Mouse (Mus musculus): ENCODE data around the gene Dact2.

Gene Dact2

DNA sequence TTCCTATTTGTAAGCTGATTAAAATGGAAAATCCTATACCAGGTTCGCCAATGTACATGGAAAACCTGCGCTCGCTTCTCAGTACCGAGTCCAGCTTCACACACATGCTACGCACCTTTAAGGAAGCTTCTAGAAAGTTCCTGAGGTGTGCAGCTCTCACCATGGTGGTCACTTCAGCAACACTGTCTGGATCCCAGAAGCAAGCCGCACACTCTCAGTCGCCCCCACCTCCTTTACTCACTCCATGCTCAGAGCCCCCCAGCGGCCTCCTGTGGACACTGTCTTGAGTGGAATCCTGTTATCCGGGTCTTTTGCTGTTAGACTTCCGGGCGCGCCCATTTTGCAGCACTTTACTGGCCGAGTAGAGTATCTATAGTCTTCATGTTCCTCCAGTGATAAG lies at the start of gene Dact2:
Gene Dact2 (minus strand): TSS at position 244 of the 400 bp plus-strand sequence.
- no peak for DNase-seq (ENCODE audit: low read depth, low spot score)

DNA sequence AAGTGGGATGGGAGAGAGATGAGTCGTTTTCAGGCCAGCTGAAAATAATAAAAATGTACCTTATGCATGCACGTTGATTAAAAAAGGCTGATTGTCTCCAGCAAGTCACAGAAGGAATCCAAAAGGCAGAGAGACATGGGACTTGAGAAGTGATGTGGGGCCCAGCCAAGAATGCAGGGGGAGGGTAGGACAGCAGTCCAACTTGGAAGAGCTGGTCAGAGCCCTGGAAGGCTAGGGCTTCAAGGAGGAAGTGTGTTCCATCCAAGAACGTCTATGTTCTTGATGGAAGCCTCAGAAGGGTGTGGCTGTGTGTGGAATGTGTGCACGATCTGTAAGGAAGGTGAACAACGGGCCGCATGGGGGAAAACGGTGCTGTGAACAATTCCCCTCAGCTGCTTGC lies 48.4 kb upstream of the Dact2 start:
- no peak for DNase-seq (ENCODE audit: low read depth, low spot score)

DNA sequence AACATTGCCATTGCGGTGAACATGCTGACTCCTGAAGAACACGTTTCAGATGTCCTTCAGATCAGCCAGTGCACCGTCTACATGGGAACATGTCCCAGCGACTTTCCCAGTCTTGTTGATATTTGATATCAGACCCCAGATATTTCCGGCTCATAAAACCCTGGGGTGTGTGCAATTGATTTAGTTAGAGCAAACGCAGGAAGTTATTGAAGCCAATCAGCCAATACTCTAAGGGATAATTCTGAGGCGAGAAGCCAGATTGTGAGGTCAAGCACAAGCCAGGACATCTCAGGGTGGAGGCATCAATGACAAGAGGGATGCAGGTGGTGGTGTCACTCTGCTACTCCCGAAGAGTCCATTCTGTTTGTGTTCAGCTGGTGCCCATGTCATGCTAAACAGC lies 46.3 kb upstream of the Dact2 start:
- DNase-seq (ENCODE audit: low read depth, low spot score) = no peak

DNA sequence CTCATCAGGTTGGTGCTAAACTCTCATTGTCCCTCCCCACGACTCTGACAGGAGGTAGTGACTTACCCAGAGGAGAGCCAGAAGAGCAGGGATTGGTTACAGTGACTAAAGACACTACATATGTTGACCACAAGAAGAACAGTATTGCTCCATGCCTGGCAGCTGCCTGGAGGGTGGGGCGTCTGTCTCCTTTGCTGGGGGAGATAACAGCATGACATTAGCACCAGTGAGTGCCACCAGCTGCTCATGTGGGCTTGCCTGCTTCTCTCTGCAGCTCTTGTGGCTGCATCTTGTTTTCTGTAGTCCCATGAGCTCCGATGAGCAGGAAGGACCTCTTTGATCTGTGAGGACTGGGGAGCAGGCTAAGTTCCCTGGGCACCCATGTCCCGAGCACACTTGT lies 45.5 kb upstream of the Dact2 start:
- DNase-seq (ENCODE audit: low read depth, low spot score) = no peak

DNA sequence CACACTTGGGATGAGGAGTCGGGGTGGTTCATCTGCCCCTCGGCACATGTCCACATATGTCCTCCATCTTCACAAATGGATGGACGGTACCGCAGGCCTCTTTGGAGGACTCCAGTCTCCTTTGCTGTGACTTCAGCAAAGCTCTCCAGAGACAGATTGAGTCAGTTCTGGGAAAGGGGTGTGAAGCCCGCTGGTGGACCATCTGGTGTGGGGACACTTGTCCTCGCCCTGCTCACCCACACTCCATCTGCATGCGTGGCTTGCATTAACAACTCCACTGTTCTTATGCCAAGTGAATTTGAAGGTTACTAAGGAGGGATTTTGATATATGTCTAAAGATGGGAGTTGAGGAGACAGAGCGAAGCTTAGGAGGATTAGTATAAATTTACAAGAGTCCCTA lies 43.8 kb upstream of the Dact2 start:
- no peak for DNase-seq (ENCODE audit: low read depth, low spot score)

DNA sequence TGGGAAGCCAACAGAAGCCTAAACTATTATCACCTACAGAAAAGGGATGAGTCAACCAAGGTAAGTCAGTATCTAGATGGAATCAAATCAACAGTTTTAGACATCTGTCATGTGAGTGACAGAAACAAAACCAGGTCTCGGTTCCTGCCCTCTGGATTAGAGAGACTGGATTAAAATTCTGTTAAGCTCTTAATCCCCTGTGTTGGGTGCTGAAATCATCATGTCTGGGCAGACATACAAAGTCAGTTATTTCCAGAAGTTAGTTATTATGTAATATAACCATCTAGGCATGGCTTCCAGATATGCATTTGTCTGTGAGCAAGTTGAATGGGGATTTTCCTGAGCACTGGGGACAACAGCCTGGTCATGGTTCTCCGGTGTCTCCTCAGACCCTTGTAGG lies 42.2 kb upstream of the Dact2 start:
- DNase-seq (ENCODE audit: low read depth, low spot score) = peak; percentile 22

DNA sequence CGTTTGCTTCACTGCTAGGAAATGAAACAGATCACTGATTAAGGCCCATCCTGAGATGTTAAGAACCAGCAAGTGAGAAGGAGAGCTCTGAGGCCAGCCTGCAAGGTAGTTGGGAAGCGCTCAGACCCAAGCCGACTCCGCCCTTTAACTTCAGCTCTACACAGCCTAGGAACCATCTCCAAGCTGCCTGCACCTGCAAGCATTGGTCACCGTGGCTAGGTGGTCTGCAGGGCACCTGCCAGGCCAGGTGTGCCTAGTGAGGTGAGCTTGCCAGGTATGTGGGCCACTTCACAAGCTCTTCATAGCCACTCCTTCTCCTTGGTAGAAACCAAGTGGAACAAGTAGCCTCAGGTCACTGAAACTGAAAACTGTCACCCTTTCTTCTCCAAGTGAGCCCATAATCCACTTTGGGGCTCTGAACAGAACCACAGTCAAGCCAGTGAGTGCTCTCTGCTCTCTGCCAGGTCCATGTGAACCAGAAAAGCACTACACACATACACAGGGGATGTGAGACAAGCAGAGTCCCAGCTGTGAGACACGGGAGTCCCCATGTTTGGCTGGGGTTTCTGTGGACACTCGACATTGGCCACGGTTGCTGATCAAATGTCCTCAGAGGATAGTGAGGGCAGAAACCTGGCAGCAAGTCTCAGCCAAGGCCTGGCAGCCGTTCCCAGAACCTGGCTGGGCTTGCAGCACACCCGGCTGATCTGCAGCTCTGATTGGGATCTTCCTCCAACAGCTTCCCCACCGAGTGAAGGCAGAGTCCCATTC lies 40.3 kb upstream of the Dact2 start:
- DNase-seq (ENCODE audit: low read depth, low spot score) = peak; percentile 1

DNA sequence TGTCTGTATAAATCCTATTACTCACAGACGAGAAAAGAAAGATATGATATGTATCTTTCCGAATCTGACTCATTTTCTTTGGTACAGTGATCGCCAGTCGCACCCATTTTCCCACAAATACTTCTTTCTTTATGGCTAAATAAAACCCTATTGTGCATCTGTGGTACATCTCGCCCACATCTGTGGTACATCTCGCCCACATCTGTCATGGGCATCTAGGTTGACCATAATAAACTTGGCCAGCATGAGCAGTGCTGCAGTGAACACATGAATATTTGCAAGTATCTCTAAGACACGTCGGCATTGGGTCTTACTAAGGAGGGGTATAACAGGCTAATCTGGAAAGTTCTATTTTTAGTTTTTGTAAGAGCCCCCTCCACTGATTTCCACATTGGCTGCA lies 38.5 kb upstream of the Dact2 start:
- DNase-seq (ENCODE audit: low read depth, low spot score) = no peak

DNA sequence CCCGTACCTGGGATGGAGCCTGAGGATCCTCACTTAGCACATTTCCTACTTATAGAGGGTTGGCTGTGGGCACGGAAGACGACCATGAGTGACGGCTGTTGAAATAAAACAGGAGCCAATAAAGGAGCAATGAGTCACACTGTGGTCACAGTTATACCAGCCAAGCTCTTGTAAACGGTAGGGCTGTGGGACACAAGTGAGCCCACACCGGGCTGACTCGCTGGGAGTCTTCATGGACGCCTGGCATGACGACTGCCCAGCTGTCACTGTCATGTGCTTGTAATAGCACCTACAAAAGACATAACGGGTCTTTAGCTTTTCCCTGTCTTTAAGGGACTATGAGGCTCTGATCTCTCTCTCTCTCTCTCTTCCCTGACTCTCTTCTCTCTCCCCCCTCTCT lies 35.9 kb upstream of the Dact2 start:
- no peak for DNase-seq (ENCODE audit: low read depth, low spot score)

DNA sequence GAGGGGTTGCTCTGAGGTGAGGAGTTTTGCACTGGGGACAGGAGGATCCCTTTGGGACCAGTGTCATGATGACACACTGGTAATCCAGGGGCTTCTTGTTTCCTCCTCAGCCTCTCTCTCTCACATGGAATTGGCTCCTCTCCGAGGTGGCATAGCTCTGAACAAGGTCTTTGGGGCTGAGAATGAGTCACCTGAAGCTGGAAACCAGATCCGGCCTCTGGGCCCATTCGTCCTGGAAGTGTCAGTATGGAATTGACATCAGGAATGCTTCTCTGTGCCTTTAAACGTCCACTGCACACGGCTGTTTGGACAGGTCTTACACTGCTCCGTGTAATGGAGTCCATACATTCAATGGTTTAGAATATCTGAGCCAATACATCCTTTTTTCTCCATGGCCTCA lies 33.0 kb upstream of the Dact2 start:
- no peak for DNase-seq (ENCODE audit: low read depth, low spot score)

DNA sequence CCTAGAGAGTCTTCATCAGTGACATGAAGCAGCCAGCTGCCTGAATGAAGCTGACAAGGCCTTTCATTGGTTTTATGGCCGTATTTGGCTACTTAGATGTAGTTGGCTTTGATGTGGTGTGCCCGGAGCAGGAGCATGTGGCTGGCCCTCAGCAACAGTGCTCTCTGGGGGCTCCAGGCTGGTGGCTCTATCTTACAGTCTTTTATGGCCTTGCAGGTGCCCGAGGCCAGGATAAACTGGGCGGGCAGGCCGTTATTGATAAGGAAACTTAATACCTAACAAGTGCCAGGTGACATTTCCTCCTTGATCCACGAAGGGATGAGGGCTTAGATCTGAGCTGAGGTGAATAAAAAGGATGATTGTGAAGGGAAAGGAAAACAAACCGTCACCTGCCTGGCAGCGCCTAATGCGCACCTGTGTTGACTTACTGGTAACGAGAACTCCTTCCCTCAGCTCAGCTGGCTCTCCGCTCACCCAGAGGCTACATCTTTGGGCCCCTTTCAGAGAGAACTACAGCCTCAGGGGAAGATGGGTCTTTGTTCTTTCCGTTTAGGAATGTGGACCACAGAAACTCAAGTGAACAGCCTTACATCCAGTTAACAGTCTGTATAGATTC lies 30.8 kb upstream of the Dact2 start:
- DNase-seq (ENCODE audit: low read depth, low spot score) = no peak

DNA sequence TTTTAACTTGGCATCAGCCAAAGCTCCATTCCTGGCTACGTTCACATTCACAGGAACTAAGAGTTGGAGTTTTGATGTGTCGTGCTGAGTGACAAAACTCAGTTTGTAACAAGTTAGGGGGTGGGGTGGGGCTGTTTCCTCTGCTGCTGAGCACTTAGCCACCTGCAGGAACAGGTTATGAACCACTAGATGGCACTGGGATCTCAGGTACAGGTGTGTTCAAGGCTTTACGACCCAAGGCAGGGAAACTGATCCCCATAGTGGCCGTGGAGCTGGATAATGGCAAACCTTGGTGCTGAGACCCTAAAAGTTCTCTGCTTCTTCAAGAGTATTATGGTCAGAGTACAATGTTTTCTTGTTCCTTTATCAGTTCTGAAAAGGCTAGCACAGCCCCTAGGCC lies 29.6 kb upstream of the Dact2 start:
- no peak for DNase-seq (ENCODE audit: low read depth, low spot score)

DNA sequence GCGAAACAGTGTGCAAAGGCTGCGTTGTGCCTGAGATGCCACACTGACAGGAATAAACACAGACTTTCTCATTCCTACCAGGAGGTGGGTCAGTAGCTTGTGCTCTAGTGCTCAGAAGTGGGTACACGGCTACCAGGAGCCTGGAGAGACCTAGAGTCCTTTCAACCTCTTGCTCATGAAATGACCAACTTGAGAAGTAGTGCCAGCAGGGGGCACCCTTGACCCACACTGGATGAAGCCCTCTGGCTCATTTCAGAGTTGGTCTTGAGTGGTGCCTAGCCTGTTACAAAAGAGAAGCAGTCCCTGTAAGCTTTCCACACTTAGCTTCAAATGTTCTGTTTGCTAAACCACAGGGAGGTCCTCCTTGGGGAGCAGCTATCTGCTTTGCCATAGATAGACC lies 28.5 kb upstream of the Dact2 start:
- peak; percentile 30 for DNase-seq (ENCODE audit: low read depth, low spot score)

DNA sequence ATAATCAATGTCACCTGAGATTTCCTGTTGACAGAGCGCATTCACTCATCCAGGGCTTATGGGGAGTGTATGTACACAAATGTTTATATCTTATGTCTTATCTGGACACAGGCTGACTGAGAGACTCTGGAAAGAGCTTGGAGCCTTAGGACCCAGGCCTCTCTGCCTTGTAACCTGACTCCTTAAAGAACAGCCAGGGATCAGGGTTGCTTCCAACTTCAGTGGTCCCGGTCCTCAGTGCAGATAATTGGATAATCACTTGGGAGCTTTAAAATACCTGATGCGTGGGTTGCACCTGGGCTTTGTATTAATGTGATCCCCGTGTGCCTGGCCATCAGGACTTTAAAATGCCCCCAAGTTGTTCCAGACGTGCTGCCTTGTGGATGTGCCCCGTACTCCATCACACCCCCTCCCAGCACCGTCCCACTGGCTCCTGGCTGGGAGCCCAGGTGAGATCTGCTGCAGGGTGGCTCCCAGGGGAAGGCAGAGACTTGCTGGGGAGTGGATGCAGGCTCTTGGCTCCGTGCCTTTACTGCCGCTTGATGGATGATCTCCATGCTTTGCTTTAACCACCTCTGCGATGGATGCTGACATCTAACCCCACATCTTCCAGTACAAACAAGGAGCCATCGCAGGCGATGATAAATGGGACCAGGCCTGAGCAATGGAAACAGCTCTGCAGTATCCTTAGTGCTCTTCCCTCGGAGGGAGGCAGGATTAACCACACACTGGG lies 26.8 kb upstream of the Dact2 start:
- DNase-seq (ENCODE audit: low read depth, low spot score) = no peak

DNA sequence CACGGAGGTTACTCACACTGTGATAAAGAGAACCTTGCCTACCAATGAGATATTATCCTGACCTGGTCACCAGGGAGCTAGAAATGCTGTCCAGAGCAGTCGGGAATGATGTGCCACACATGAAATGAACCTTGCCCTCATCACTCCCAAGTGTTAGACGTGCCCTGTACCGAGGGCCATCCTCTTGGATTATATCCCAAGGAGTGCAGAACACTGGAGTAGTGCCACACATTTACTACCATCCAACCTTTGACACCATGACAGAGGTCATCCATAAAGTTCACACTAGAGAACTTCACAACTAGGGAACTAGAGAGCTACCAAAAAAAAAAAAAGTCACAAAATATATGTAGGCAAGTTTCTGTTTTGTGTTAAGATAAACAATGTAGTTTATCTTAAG lies 24.3 kb upstream of the Dact2 start:
- no peak for DNase-seq (ENCODE audit: low read depth, low spot score)

DNA sequence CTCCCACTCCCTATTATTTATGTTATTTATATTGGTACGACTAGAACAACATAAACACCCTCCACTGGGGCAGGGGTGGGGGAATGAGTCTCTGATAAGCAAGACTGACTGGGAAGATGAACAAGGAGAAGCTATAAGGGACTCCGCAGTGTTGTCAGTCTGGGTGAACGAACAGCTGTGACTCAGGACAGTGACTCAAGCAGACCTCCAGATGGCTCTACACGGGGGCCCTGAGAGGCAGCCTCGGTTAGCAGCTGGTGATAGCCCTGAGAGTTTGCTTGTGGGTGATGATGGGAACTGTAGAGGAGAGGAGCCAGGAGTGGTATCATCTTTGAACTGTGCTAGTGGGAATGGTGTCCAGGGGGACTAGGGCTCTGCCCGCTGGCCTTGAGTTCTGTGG lies 23.5 kb upstream of the Dact2 start:
- DNase-seq (ENCODE audit: low read depth, low spot score) = no peak

DNA sequence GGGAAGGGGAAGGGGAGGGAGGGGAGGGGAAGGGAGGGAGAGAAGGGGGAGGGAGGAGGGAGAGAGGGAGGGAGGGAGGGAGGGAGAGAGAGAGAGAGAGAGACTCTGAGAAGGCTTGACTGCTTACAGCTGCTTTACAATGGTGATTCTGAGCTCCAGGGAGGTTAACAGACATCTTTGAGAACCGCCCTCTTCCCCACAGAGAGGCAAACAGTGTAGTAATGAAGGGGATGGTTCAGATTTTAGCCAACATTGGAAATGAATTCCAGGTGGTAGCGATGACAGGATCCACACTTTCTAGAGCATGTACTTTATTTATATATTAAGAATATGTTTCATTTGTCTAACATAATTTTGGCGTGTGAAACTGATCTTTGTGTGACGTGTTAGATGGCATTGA lies 22.7 kb upstream of the Dact2 start:
- DNase-seq (ENCODE audit: low read depth, low spot score) = no peak

DNA sequence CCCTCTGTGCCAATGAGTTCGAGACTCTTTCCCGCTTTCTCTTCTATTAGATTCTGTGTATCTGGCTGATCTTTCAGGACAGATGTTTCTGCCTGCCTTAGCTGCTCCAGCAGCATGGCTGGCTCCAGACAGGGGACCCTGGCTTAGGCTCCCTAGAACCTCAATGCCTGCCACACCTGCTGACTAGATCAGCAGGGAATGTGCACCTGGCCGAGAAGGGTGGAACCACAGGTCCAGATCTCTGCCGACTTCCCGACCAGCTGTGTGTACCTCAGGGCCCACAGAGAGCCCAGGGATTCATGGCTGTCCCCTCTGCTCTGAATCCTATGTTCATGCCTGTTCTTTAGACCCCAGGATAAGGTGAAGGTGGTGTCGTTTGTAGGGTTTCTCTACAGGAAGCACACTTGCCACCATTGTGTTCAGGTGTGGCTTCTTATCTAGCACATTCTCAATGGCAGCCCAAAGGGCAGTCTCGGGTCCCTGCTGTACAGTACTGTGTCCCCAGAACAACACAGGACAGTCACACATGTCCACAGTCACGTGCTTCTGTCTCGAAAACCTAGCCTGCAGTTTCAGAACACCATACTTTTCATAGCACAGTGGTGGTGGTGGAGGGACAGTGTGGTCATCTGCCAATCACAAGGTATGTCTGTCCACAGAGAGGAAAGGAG lies 22.0 kb upstream of the Dact2 start:
- no peak for DNase-seq (ENCODE audit: low read depth, low spot score)

DNA sequence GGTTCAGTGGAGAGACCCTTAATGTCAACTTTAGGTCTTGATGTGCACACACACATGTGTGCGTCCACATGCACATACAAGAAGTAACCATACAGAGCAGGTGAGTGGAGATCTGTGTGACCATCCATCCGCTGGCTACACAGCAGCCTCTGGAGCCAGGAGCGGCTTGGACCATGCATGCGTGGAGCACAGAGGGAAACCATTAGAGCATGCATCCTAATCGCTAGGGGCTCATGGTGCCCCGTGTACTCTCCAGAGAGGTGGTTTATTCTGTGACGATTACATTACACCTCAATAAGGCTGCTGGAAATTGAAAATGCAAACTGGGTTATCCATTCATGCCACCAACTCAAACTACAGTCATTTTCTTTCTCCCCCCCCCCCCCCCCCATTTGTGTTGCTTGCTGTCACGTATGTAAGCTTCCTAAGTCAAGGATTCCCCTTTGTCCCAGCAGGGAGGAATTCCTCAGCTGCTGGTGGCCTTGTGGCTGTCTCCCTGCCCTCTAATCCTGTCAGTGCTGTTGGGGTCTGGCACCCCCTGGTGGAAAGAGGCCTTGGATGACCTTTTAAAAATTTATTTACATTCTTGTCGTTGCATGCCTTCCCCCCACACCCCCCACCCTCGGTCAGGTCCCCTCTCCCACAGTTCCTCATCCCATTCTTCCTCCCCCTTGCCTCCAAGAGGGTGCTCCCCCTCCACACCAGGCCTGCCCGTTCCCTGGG lies 17.9 kb upstream of the Dact2 start:
- no peak for DNase-seq (ENCODE audit: low read depth, low spot score)

DNA sequence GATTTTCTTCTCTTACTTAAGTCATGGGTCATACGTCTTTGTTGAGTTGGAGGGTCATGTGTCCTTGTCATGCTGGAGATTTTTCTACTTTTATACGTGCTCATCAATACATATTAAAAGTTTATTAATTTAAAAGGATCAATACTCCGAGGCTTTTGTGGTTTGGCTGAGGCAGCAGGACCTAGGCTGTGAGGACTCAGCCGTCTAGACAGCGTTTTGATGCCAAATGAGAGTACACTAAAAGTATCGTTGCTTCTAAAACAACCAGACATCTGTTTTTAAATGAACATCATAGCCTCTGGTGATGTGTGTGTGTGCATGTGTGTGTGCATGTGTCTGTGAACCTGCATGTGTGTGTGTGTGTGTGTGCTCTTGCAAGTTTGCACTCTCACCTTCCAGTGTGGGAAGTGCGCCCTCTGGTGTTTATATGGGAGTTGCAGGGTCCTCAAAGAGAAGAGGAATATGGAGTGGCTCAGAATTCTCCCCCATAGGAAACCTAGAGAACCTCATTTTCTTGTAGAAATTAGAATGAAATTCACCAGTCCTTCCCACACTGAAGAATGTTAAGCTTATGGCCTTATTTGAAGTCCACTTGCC lies 16.6 kb upstream of the Dact2 start:
- peak; percentile 44 for DNase-seq (ENCODE audit: low read depth, low spot score)

DNA sequence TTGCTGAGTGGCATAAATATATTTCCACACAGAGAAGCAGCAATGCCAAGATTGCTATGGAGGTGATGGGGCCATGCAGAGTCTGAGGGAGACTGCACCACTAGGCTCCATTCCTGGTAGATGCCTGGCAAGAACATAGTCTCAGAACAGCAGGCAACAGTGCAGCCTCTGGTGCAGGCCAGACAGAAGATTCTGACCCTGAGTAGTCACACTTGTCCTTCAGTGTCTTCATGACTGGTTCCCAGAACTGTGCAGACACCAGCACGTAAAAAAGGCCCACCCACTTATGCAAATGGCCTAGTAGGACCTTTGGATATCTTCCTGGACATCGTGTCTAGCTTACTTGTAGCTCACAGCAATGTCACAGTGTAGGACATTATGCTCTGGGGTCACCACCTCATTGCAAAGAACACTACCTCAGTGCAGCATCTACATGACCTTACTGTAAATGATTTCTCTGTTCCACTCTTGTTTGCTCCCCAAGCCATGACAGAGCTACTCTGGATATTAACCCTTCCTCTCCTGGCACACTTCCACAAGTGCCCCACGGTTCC lies 9.9 kb upstream of the Dact2 start:
- no peak for DNase-seq (ENCODE audit: low read depth, low spot score)
